Mouse (Mus musculus) forebrain, postnatal 0 days (tissue): ENCODE measurements around the gene Nfatc2. TPM values are rescaled to one million over a fixed set of nuclear protein-coding genes. Genes with fewer than 3 reads are reported as not detected.

Source experiments
- ATAC-seq: fragments of 200-750 bp; cut with Nextera tagmentation; 2 replicates; pipeline ENCODE4 v1.8.0; 2017; ENCODE audit warnings: mild to moderate bottlenecking, moderate library complexity
- DNase-seq: peaks from one replicate; pipeline ENCODE4 v3.0.0-alpha.2; 2015
- H3K27ac ChIP-seq: fragments of 300-500 bp; sonication (generic); 2 replicates; pipeline ENCODE4 v1.5.1; 2014; ENCODE audit warnings: low read depth, mild to moderate bottlenecking, antibody characterized with exemption, low read length, moderate library complexity, mixed read lengths
- H3K27me3 ChIP-seq: fragments of 300-500 bp; sonication (generic); 2 replicates; pipeline ENCODE4 v1.6.1; 2014; ENCODE audit warnings: mild to moderate bottlenecking, low read length, mixed read lengths; ENCODE audit not compliant: insufficient read depth
- H3K36me3 ChIP-seq: fragments of 300-500 bp; sonication (generic); 2 replicates; pipeline ENCODE4 v1.6.1; 2014; ENCODE audit warnings: mild to moderate bottlenecking, moderate library complexity; ENCODE audit not compliant: insufficient read depth
- H3K4me1 ChIP-seq: fragments of 300-500 bp; sonication (generic); 2 replicates; pipeline ENCODE4 v1.6.1; 2014; ENCODE audit warnings: antibody characterized with exemption; ENCODE audit not compliant: insufficient read depth
- H3K4me2 ChIP-seq: fragments of 300-500 bp; sonication (generic); 2 replicates; pipeline ENCODE4 v1.6.1; 2014; ENCODE audit warnings: low read depth, mild to moderate bottlenecking, moderate library complexity
- H3K4me3 ChIP-seq: fragments of 300-500 bp; sonication (generic); 2 replicates; pipeline ENCODE4 v1.5.1; 2014; ENCODE audit warnings: low read depth, low read length, mixed read lengths
- H3K9ac ChIP-seq: fragments of 300-500 bp; sonication (generic); 2 replicates; pipeline ENCODE4 v1.6.1; 2014; ENCODE audit warnings: mild to moderate bottlenecking
- H3K9me3 ChIP-seq: fragments of 300-500 bp; sonication (generic); 2 replicates; pipeline ENCODE4 v1.6.1; 2016; ENCODE audit warnings: low read length
- CTCF ChIP-seq: sonication (generic); IDR thresholded peaks from 2 replicates; pipeline ENCODE4 v1.5.1; 2016; ENCODE audit warnings: antibody characterized with exemption, control low read depth, low read depth
- WGBS: fragments of 180-500 bp; shearing (Covaris S2); extraction: QIAGEN DNeasy Blood & Tissue Kit; methylation state at CpG from one replicate; pipeline ENCODE4 v1.1.7; 2014; 5-methylcytosine and 5-hydroxymethylcytosine counted together
- polyA plus RNA-seq: library from polyadenylated mRNA; unstranded; fragments of >200 nt; fragmentation: Nextera tagmentation; extraction: Ambion mirVana; gene quantifications from 2 replicates; pipeline ENCODE4 v1.2.1, GENCODE M21; 2015
- total RNA-seq: library from RNA; depleted of rRNA; stranded (reverse); fragments of >200 nt; gene quantifications from 2 replicates; pipeline ENCODE4 v1.2.3, GENCODE M21; 2014

Gene Nfatc2
- total and polyA plus RNA-seq, 2 experiments from 2014 or later, result 3.1 to 3.2 TPM

GRCm38 (mm10) chr2:168571241-168571640, 30.2 kb downstream of the Nfatc2 start:
- WGBS, result 94% methylated on average over 32 of the region's 32 CpGs
- no peaks in the 10 kb centered on the region for H3K36me3 ChIP-seq
- H3K4me3 ChIP-seq, result no peak overlapping the region
- TF ChIP-seq CTCF, result no peak
- no peak for DNase-seq
- H3K4me2 ChIP-seq, result no peak overlapping the region
- no peak for ATAC-seq
- H3K27ac ChIP-seq, result no peak overlapping the region
- no peaks in the 10 kb centered on the region for H3K27me3 ChIP-seq
- no peak overlapping the region for H3K9ac ChIP-seq
- H3K9me3 ChIP-seq, result no peaks in the 10 kb centered on the region
- H3K4me1 ChIP-seq, result no peaks in the 10 kb centered on the region

GRCm38 (mm10) chr2:168565538-168566253, 35.8 kb downstream of the Nfatc2 start:
- H3K9me3 ChIP-seq, result no peaks in the 10 kb centered on the region
- H3K27me3 ChIP-seq, result no peaks in the 10 kb centered on the region
- H3K4me2 ChIP-seq, result no peak overlapping the region
- ATAC-seq (no peak), DNase-seq (no peak)
- H3K4me3 ChIP-seq, result no peak overlapping the region
- H3K27ac ChIP-seq, result no peak overlapping the region
- no peaks in the 10 kb centered on the region for H3K4me1 ChIP-seq
- TF ChIP-seq CTCF, result no peak
- no peaks in the 10 kb centered on the region for H3K36me3 ChIP-seq
- H3K9ac ChIP-seq, result no peak overlapping the region
- WGBS, result 69% methylated on average over 19 of the region's 19 CpGs

- DNase-seq, result no peak
- Histone ChIP-seq H3K4me2 (no peak overlapping the region), H3K36me3 (no peaks in the 10 kb centered on the region), H3K27me3 (no peaks in the 10 kb centered on the region), H3K27ac (no peak overlapping the region), H3K9me3 (no peaks in the 10 kb centered on the region), H3K4me1 (no peaks in the 10 kb centered on the region), H3K4me3 (no peak overlapping the region), H3K9ac (no peak overlapping the region)
- no peak for TF ChIP-seq CTCF
- ATAC-seq, result no peak
- WGBS, result 49% methylated on average over 12 of the region's 12 CpGs
These were observed 38.3 kb downstream of the Nfatc2 start for GRCm38 (mm10) chr2:168563184-168563583.

- Histone ChIP-seq H3K4me1 (no peaks in the 10 kb centered on the region), H3K4me2 (no peak overlapping the region), H3K27me3 (no peaks in the 10 kb centered on the region), H3K4me3 (no peak overlapping the region), H3K27ac (no peak overlapping the region), H3K9me3 (no peaks in the 10 kb centered on the region), H3K36me3 (no peaks in the 10 kb centered on the region), H3K9ac (no peak overlapping the region)
- no peak for TF ChIP-seq CTCF
- ATAC-seq (no peak), DNase-seq (no peak)
- WGBS, result 79% methylated on average over 8 of the region's 8 CpGs
These were observed 44.4 kb downstream of the Nfatc2 start for GRCm38 (mm10) chr2:168557035-168557434.

GRCm38 (mm10) chr2:168555897-168556670, 45.4 kb downstream of the Nfatc2 start:
- no peak for ATAC-seq

GRCm38 (mm10) chr2:168553541-168553961, 47.9 kb downstream of the Nfatc2 start:
- no peak overlapping the region for H3K9ac ChIP-seq
- DNase-seq, result no peak
- no peak overlapping the region for H3K27ac ChIP-seq
- H3K4me3 ChIP-seq, result no peak overlapping the region
- H3K36me3 ChIP-seq, result no peaks in the 10 kb centered on the region
- H3K9me3 ChIP-seq, result no peaks in the 10 kb centered on the region
- H3K4me1 ChIP-seq, result no peaks in the 10 kb centered on the region
- TF ChIP-seq CTCF, result no peak
- H3K4me2 ChIP-seq, result no peak overlapping the region
- 50% methylated on average over 18 of the region's 18 CpGs for WGBS
- H3K27me3 ChIP-seq, result no peaks in the 10 kb centered on the region
- ATAC-seq, result no peak

More at GRCm38 (mm10) chr2:168555897-168556670, 45.4 kb downstream of the Nfatc2 start:
- Histone ChIP-seq H3K4me3 (no peak overlapping the region), H3K36me3 (no peaks in the 10 kb centered on the region), H3K4me2 (no peak overlapping the region), H3K4me1 (no peaks in the 10 kb centered on the region), H3K9me3 (no peaks in the 10 kb centered on the region), H3K27me3 (no peaks in the 10 kb centered on the region), H3K27ac (no peak overlapping the region), H3K9ac (no peak overlapping the region)
- no peak for TF ChIP-seq CTCF
- DNase-seq, result no peak
- 26% methylated on average over 23 of the region's 23 CpGs for WGBS

- ATAC-seq (no peak), DNase-seq (no peak)
- no peaks in the 10 kb centered on the region for H3K4me1 ChIP-seq
- H3K4me3 ChIP-seq, result no peak overlapping the region
- 55% methylated on average over 5 of the region's 5 CpGs for WGBS
- no peak overlapping the region for H3K9ac ChIP-seq
- TF ChIP-seq CTCF, result no peak
- H3K27me3 ChIP-seq, result no peaks in the 10 kb centered on the region
- no peak overlapping the region for H3K4me2 ChIP-seq
- no peak overlapping the region for H3K27ac ChIP-seq
- no peaks in the 10 kb centered on the region for H3K9me3 ChIP-seq
- H3K36me3 ChIP-seq, result no peaks in the 10 kb centered on the region
These were observed 49.1 kb downstream of the Nfatc2 start for GRCm38 (mm10) chr2:168552405-168552804.
